Mouse (Mus musculus) CD8-positive naive resting alpha-beta T cell, adult 2 months (primary cell): Measurements from ENCODE around the gene Cdhr5.
A peak's percentile ranks its signal among the peaks of the same experiment; 100 is the strongest.

Experiments used
- DNase-seq, 2 experiments: peaks; one replicate each; pipeline ENCODE4 v3.0.0; 2022; ENCODE audit warnings: low read depth in 2 of 2, low spot score in 2 of 2

Cdhr5 gene

GRCm38 (mm10) chr7:141276546-141276945, at the start of gene Cdhr5:
Gene Cdhr5 (minus strand): TSS chr7:141276786.
- no peak for DNase-seq

- no peak for DNase-seq
Observed at GRCm38 (mm10) chr7:141324686-141325085, 48.1 kb upstream of the Cdhr5 start.

- DNase-seq: no peak
Observed at GRCm38 (mm10) chr7:141319446-141319845, 42.9 kb upstream of the Cdhr5 start.

- DNase-seq: no peak
Observed at GRCm38 (mm10) chr7:141317619-141318132, 41.1 kb upstream of the Cdhr5 start.

- peak; percentile 56 to 75 for DNase-seq
Observed at GRCm38 (mm10) chr7:141315974-141316373, 39.4 kb upstream of the Cdhr5 start.

- DNase-seq: no peak
Observed at GRCm38 (mm10) chr7:141315076-141315475, 38.5 kb upstream of the Cdhr5 start.

GRCm38 (mm10) chr7:141314416-141314815, 37.8 kb upstream of the Cdhr5 start:
- DNase-seq: no peak

- no peak for DNase-seq
Observed at GRCm38 (mm10) chr7:141304537-141304936, 28.0 kb upstream of the Cdhr5 start.

GRCm38 (mm10) chr7:141302702-141303268, 26.2 kb upstream of the Cdhr5 start:
- DNase-seq: peak; percentile 32 to 46

GRCm38 (mm10) chr7:141301386-141301785, 24.8 kb upstream of the Cdhr5 start:
- DNase-seq: no peak

GRCm38 (mm10) chr7:141299175-141299574, 22.6 kb upstream of the Cdhr5 start:
- DNase-seq: no peak

- DNase-seq: no peak
Observed at GRCm38 (mm10) chr7:141297926-141298650, 21.5 kb upstream of the Cdhr5 start.

- no peak for DNase-seq
Observed at GRCm38 (mm10) chr7:141294479-141294878, 17.9 kb upstream of the Cdhr5 start.

- no peak for DNase-seq
Observed at GRCm38 (mm10) chr7:141293852-141294471, 17.4 kb upstream of the Cdhr5 start.

- no peak for DNase-seq
Observed at GRCm38 (mm10) chr7:141292583-141293388, 16.2 kb upstream of the Cdhr5 start.

- no peak for DNase-seq
Observed at GRCm38 (mm10) chr7:141291921-141292582, 15.5 kb upstream of the Cdhr5 start, which contains the start of gene Drd4. Gene Drd4 (plus strand): TSS chr7:141292006.

GRCm38 (mm10) chr7:141288042-141288441, 11.5 kb upstream of the Cdhr5 start:
- DNase-seq: no peak

- DNase-seq: no peak
Observed at GRCm38 (mm10) chr7:141282756-141283155, 6.2 kb upstream of the Cdhr5 start.

GRCm38 (mm10) chr7:141281442-141281841, 4.9 kb upstream of the Cdhr5 start:
- no peak for DNase-seq

- peak in 1 of 2 experiments; percentile 20 for DNase-seq
Observed at GRCm38 (mm10) chr7:141278766-141279590, 2.4 kb upstream of the Cdhr5 start, which contains the start of gene Sct. Gene Sct (minus strand): TSS chr7:141279133.
